Mouse (Mus musculus) megakaryocyte-erythroid progenitor cell, adult 5-6 weeks (primary cell): Measurements from ENCODE around the gene Gm21188. TPM values are rescaled to one million over a fixed set of nuclear protein-coding genes. Genes with fewer than 3 reads are reported as not detected.
A peak's percentile ranks its signal among the peaks of the same experiment; 100 is the strongest.
"Not testable (repeated sequence)": the region's sequence is repeated elsewhere in the genome, so short reads cannot be mapped to it uniquely, and the experiment has no call there.

Source experiments
- ATAC-seq: replicated peaks from 2 replicates; pipeline ENCODE4 v1.8.0; 2016; ENCODE audit warnings: mild to moderate bottlenecking, inconsistent platforms; ENCODE audit not compliant: severe bottlenecking, poor library complexity, low FRiP score, low TSS enrichment
- total RNA-seq, 2 experiments: library from RNA; stranded (forward) in 1 of 2; stranded (reverse) in 1 of 2; fragments of 200-1000, 215-1000 nt in 1 of 2; fragments of >200 nt in 1 of 2; fragmentation: Nextera tagmentation in 1 of 2; gene quantifications; 2 replicates each; pipeline ENCODE4 v1.2.3; 2014 to 2017

Gm21188 gene
- 3.7 TPM in 1 of 2 replicates, not detected in the other for total RNA-seq (2014; fragmentation: Nextera tagmentation)
- total RNA-seq (2017) = 0.99 TPM in 1 of 2 replicates, not detected in the other

GRCm38 (mm10) chr13:120052085-120052484, at the start of gene Gm21188:
Gm21188 (minus strand) TSS chr13:120052194.
- not testable (repeated sequence) for ATAC-seq

GRCm38 (mm10) chr13:120099327-120099726, 47.3 kb upstream of the Gm21188 start:
- not testable (repeated sequence) for ATAC-seq

- peak; percentile 11; the same call in 1 of the 2 replicates for ATAC-seq
Observed at GRCm38 (mm10) chr13:120096938-120097256, 44.9 kb upstream of the Gm21188 start.

- ATAC-seq = peak; percentile 70
Observed at GRCm38 (mm10) chr13:120096241-120096937, 44.4 kb upstream of the Gm21188 start.

- ATAC-seq = peak; percentile 69
Observed at GRCm38 (mm10) chr13:120092950-120093349, 41.0 kb upstream of the Gm21188 start.

- not testable (repeated sequence) for ATAC-seq
Observed at GRCm38 (mm10) chr13:120079644-120080043, 27.6 kb upstream of the Gm21188 start.

GRCm38 (mm10) chr13:120070878-120071277, 18.9 kb upstream of the Gm21188 start:
- ATAC-seq = peak; percentile 80

GRCm38 (mm10) chr13:120070012-120070598, 18.1 kb upstream of the Gm21188 start:
- peak; percentile 92 for ATAC-seq

GRCm38 (mm10) chr13:120063439-120064089, 11.6 kb upstream of the Gm21188 start:
- peak; percentile 99 for ATAC-seq

GRCm38 (mm10) chr13:120062903-120063302, 10.9 kb upstream of the Gm21188 start:
- not testable (repeated sequence) for ATAC-seq

- not testable (repeated sequence) for ATAC-seq
Observed at GRCm38 (mm10) chr13:120048608-120049007, 3.4 kb downstream of the Gm21188 start.

GRCm38 (mm10) chr13:120048186-120048585, 3.8 kb downstream of the Gm21188 start:
- 0 out of 2 replicates have a peak, but pooled peaks have one; percentile 41 for ATAC-seq

GRCm38 (mm10) chr13:120046422-120047209, 5.4 kb downstream of the Gm21188 start:
- peak; percentile 48 for ATAC-seq

GRCm38 (mm10) chr13:120041145-120041544, 10.8 kb downstream of the Gm21188 start:
- peak; percentile 87 for ATAC-seq

GRCm38 (mm10) chr13:120037881-120038280, 14.1 kb downstream of the Gm21188 start:
- not testable (repeated sequence) for ATAC-seq

GRCm38 (mm10) chr13:120036577-120037115, 15.3 kb downstream of the Gm21188 start:
- ATAC-seq = not testable (repeated sequence)

GRCm38 (mm10) chr13:120035151-120035550, 16.8 kb downstream of the Gm21188 start:
- ATAC-seq = not testable (repeated sequence)

GRCm38 (mm10) chr13:120034637-120035036, 17.4 kb downstream of the Gm21188 start:
- ATAC-seq = 0 out of 2 replicates have a peak, but pooled peaks have one; percentile 22

- not testable (repeated sequence) for ATAC-seq
Observed at GRCm38 (mm10) chr13:120033516-120034190, 18.3 kb downstream of the Gm21188 start.
